In genomic region chr2:50127513-50128175, GRCm38 (mm10) we compare ENCODE assay signal across 12 mouse cellular contexts.
DNase-seq lines count a peak whose midpoint lies in the region; ATAC-seq and TF ChIP-seq lines count a peak whose summit lies in the region.
"Had no signal": no experiment of that assay in that cellular context is flagged by ENCODE, and none has a peak within 500 bp of the region (broad histone marks: within the 10 kb centered on the region; RNA-seq: fewer than 3 reads in every experiment).

No protein-coding gene starts in this region.

- H3K9ac ChIP-seq in forebrain, postnatal 0 days = no peak overlapping the region
- H3K9ac ChIP-seq: liver, embryonic 13.5 days had no signal

- no peak overlapping the region for H3ac ChIP-seq in myocyte (ENCODE audit: control insufficient read depth, insufficient read length)

- H3K4me2 ChIP-seq in forebrain, postnatal 0 days (ENCODE audit: low read depth) = no peak overlapping the region
- H3K4me2 ChIP-seq in myocyte (ENCODE audit: low read depth) = no peak overlapping the region
- H3K4me2 ChIP-seq: liver, embryonic 13.5 days had no signal

- no peak for TF ChIP-seq CTCF in cerebellum, adult 2 months (IDR thresholded peaks at IDR 0.05; ENCODE audit: borderline replicate concordance, insufficient read depth, low read depth, low read length)
- TF ChIP-seq CTCF in forebrain, postnatal 0 days (IDR thresholded peaks at IDR 0.05; ENCODE audit: low read depth) = no peak

- H3K4me1 ChIP-seq in cerebellum, adult 2 months (ENCODE audit: control insufficient read depth, insufficient read depth, low read length) = no peaks in the 10 kb centered on the region; the same call in 1 of the 2 replicates
- peaks cover 20% of the 10 kb centered on the region for H3K4me1 ChIP-seq in forebrain, postnatal 0 days (ENCODE audit: insufficient read depth)
- H3K4me1 ChIP-seq: liver, embryonic 13.5 days had no signal

- no peaks in the 10 kb centered on the region for H3K36me3 ChIP-seq in forebrain, postnatal 0 days (ENCODE audit: insufficient read depth)
- H3K36me3 ChIP-seq in myocyte (ENCODE audit: control insufficient read depth, insufficient read depth) = no peaks in the 10 kb centered on the region
- H3K36me3 ChIP-seq: liver, embryonic 13.5 days had no signal

- H3K27ac ChIP-seq in cerebellum, adult 2 months (ENCODE audit: insufficient read depth, low read length) = no peak overlapping the region
- peak overlapping the region; percentile 68 for H3K27ac ChIP-seq in forebrain, postnatal 0 days (ENCODE audit: low read depth, low read length)
- H3K27ac ChIP-seq: heart, adult 2 months; left cerebral cortex, adult 2 months; liver, embryonic 13.5 days; macrophage had no signal

- WGBS in cerebellum, adult 2 months = 18% methylated on average over 9 of the region's 9 CpGs
- WGBS in forebrain, postnatal 0 days = 64% methylated on average over 9 of the region's 9 CpGs

- intact Hi-C loops in left cerebral cortex, postnatal 4 days (cut with DNase I) = no loop called here

- H3K9me3 ChIP-seq in forebrain, postnatal 0 days (ENCODE audit: low read length) = no peaks in the 10 kb centered on the region
- H3K9me3 ChIP-seq: liver, embryonic 13.5 days had no signal

- no peak overlapping the region for H3K4me3 ChIP-seq in cerebellum, adult 2 months (replicated peaks; ENCODE audit: insufficient read depth, low read depth, low read length)
- H3K4me3 ChIP-seq in forebrain, postnatal 0 days (ENCODE audit: low read depth, low read length) = no peak overlapping the region
- no peak overlapping the region for H3K4me3 ChIP-seq in myocyte
- H3K4me3 ChIP-seq: heart, adult 2 months; left cerebral cortex, adult 2 months; liver, embryonic 13.5 days had no signal

- TF ChIP-seq POLR2A in cerebellum, adult 2 months (IDR thresholded peaks at IDR 0.05; ENCODE audit: borderline replicate concordance, insufficient read depth, low read length) = no peak
- TF ChIP-seq POLR2A in myocyte (IDR thresholded peaks at IDR 0.05; ENCODE audit: insufficient read length, low read depth) = no peak

- no peaks in the 10 kb centered on the region for H3K27me3 ChIP-seq in cerebellum, adult 2 months (ENCODE audit: control insufficient read depth, insufficient read depth, low read length)
- no peaks in the 10 kb centered on the region for H3K27me3 ChIP-seq in forebrain, postnatal 0 days (ENCODE audit: insufficient read depth, low read length)
- H3K27me3 ChIP-seq in myocyte (ENCODE audit: control insufficient read depth, insufficient read depth, insufficient read length) = no peaks in the 10 kb centered on the region
- H3K27me3 ChIP-seq: liver, embryonic 13.5 days had no signal

- peak; percentile 69 for ATAC-seq in forebrain, postnatal 0 days

- peak; percentile 93 for DNase-seq in left cerebral cortex, postnatal 4 days
- no peak for DNase-seq in left cerebral cortex, adult 18-20 months (ENCODE audit: low spot score in 2 of 2)
- DNase-seq in cerebellum, adult 2 months = peak; percentile 58 to 74
- DNase-seq in forebrain, postnatal 0 days = peak; percentile 69
- DNase-seq in c-Kit-positive CD71-positive TER-119-positive erythroid progenitor cells, embryonic 14.5 days (ENCODE audit: low spot score) = no peak
- DNase-seq in thymus, postnatal 14 days = no peak
- no peak for DNase-seq in gastrocnemius, postnatal 4 days (ENCODE audit: low spot score in 2 of 2)
- DNase-seq: heart, adult 2 months; liver, embryonic 13.5 days had no signal

- no peaks in the 10 kb centered on the region for H3K79me2 ChIP-seq in myocyte (ENCODE audit: control insufficient read depth, insufficient read depth)

TF ChIP-seq in myocyte, 11 proteins besides CTCF, POLR2A, EP300 and RAD21:
- TF ChIP-seq MYOG (IDR thresholded peaks at IDR 0.05; ENCODE audit: control insufficient read depth in 1 of 3, insufficient read depth in 1 of 3, insufficient read length in 2 of 3, low read depth in 2 of 3) (peak in 2 of 3 experiments; percentile 24 to 87), TCF3 (IDR thresholded peaks at IDR 0.05; ENCODE audit: insufficient read length, low read depth) (no peak), MYOD1 (IDR thresholded peaks at IDR 0.05; ENCODE audit: control insufficient read depth in 1 of 3, insufficient read length in 2 of 3, low read depth in 2 of 3) (peak in 2 of 3 experiments; percentile 66 to 69), E2F4 (IDR thresholded peaks at IDR 0.05; ENCODE audit: insufficient read depth) (no peak), USF1 (IDR thresholded peaks at IDR 0.05; ENCODE audit: low read depth) (no peak)
TF ChIP-seq in myocyte: peak in this region for 2.

Comparison
In these comparisons a context has a peak if more than half of its experiments do, and no peak if none do; other contexts are left out.
1. DNase-seq: peak in left cerebral cortex, postnatal 4 days (single experiment), cerebellum, adult 2 months (2 of 2) and forebrain, postnatal 0 days (single experiment); none in left cerebral cortex, adult 18-20 months (0 of 2), c-Kit-positive CD71-positive TER-119-positive erythroid progenitor cells, embryonic 14.5 days (single experiment), thymus, postnatal 14 days (single experiment) and gastrocnemius, postnatal 4 days (0 of 2).